Mouse (Mus musculus) central nervous system, embryonic 18 days (tissue): Measurements from ENCODE around the gene Timm29. TPM values are rescaled to one million over a fixed set of nuclear protein-coding genes. Genes with fewer than 3 reads are reported as not detected.

Source experiments
- polyA plus RNA-seq: library from polyadenylated mRNA; depleted of rRNA; stranded (reverse); fragments of >200 nt; gene quantifications from 2 replicates; pipeline ENCODE4 v1.2.3, GENCODE M21; 2012; rRNA removed

The Timm29 gene
- 69.6 and 69.8 TPM in 2 replicates for polyA plus RNA-seq

GRCm38 (mm10) chr9:21592703-21593121 lies at the start of gene Timm29, which contains the start of gene Yipf2:
TSS of gene Timm29 (plus strand) at chr9:21592722.
TSS of gene Yipf2 (minus strand) at chr9:21592828.

GRCm38 (mm10) chr9:21546789-21547074 lies 45.8 kb upstream of the Timm29 start, which contains the start of gene Carm1:
TSS of gene Carm1 (plus strand) at chr9:21546894.

GRCm38 (mm10) chr9:21615617-21616231 lies 23.2 kb downstream of the Timm29 start, which contains the start of gene Smarca4:
TSS of gene Smarca4 (plus strand) at chr9:21616169.

Other genes starting within 250 kb of the Timm29 start
- 161 and 172 TPM in 2 replicates for gene Ilf3, start 224.9 kb upstream of the Timm29 start, polyA plus RNA-seq
- 86.6 and 86.7 TPM in 2 replicates for gene Qtrt1, start 180.9 kb upstream of the Timm29 start, polyA plus RNA-seq
- gene Dnm2, start 167.8 kb upstream of the Timm29 start, polyA plus RNA-seq, result 66.8 and 77.4 TPM in 2 replicates
- gene Tmed1, start 82.5 kb upstream of the Timm29 start, polyA plus RNA-seq, result 35.4 and 42.5 TPM in 2 replicates
- 0.58 and 0.72 TPM in 2 replicates for gene AB124611, start 66.5 kb upstream of the Timm29 start, polyA plus RNA-seq
- 79.8 and 94.0 TPM in 2 replicates for gene Carm1, start 45.8 kb upstream of the Timm29 start, polyA plus RNA-seq
- 15.7 and 17.7 TPM in 2 replicates for gene Yipf2, start 106 bp downstream of the Timm29 start, polyA plus RNA-seq
- gene Smarca4, start 23.4 kb downstream of the Timm29 start, polyA plus RNA-seq, result 132 and 146 TPM in 2 replicates
- gene Ldlr, start 130.8 kb downstream of the Timm29 start, polyA plus RNA-seq, result 21.0 and 21.6 TPM in 2 replicates
- 12.6 and 14.0 TPM in 2 replicates for gene Spc24, start 167.6 kb downstream of the Timm29 start, polyA plus RNA-seq
- gene Kank2, start 206.0 kb downstream of the Timm29 start, polyA plus RNA-seq, result 5.3 and 5.6 TPM in 2 replicates
- gene Angptl8, start 242.8 kb downstream of the Timm29 start, polyA plus RNA-seq, result not detected in 2 replicates